Mouse (Mus musculus): ENCODE results near the gene Olfr736. TPM values are rescaled to one million over a fixed set of nuclear protein-coding genes. Genes with fewer than 3 reads are reported as not detected.

The Olfr736 gene
- polyA plus RNA-seq, 1 experiment from 2014 or later = not detected

DNA sequence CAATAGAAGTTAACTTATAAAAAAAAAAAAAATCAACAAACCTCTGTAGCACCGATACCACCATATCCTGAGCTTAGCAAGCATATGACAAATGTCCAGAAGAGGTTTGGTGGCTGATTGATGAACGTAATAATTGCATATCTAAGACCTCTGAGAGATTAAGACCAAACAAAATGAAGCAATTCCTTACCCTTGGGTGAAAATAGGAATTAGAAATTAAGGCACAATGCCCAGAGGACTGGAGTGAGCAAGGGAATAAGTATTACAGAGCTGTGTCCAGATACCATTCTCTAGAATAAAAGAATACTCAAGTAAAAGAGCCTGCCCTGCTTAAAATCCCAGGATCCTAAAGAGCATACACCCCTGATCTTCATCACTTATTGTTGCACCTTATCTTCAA, 37.4 kb downstream of the Olfr736 start, which contains the start of gene Olfr739:
Gene Olfr739, plus strand, starts transcription at position 301 of the 400 bp plus-strand sequence.
- 59% methylated on average over 2 of the region's 2 CpGs for WGBS
- Histone ChIP-seq H3K27me3 (ENCODE audit: control insufficient read depth, insufficient read depth, low read length) (no peaks in the 10 kb centered on the region), H3K4me3 (ENCODE audit: control insufficient read depth in 1 of 2, insufficient read depth in 1 of 2, low read depth in 1 of 2, low read length in 2 of 2) (no peak within 1 kb of the TSS), H3K4me2 (ENCODE audit: low read length) (no peak within 1 kb of the TSS), H3K4me1 (ENCODE audit: control insufficient read depth in 2 of 2, insufficient read depth in 2 of 2, low read length in 2 of 2) (no peaks in the 10 kb centered on the region), H3K36me3 (ENCODE audit: control insufficient read depth, insufficient read depth, low read length) (no peaks in the 10 kb centered on the region), H3K9ac (ENCODE audit: low read length) (no peak within 1 kb of the TSS), H3K27ac (replicated peaks in 1 of 2; ENCODE audit: control insufficient read depth in 1 of 2, insufficient read depth in 1 of 2, low read depth in 2 of 2, low read length in 2 of 2) (no peak within 1 kb of the TSS), H3K9me3 (ENCODE audit: control insufficient read depth, low read length) (no peaks in the 10 kb centered on the region)
- no peak for ATAC-seq (ENCODE audit: insufficient number of reproducible peaks, insufficient read depth, low FRiP score, low read depth)

Other genes starting within 250 kb of the Olfr736 start
- not detected in 2 replicates for gene Olfr728, start 238.5 kb upstream of the Olfr736 start, polyA plus RNA-seq (2014; fragmentation: Nextera tagmentation; extraction: Ambion mirVana)
- not detected in 2 replicates for gene Olfr729, start 228.3 kb upstream of the Olfr736 start, polyA plus RNA-seq (2014; fragmentation: Nextera tagmentation; extraction: Ambion mirVana)
- gene Olfr730, start 193.0 kb upstream of the Olfr736 start, polyA plus RNA-seq (2014; fragmentation: Nextera tagmentation; extraction: Ambion mirVana) = not detected in 2 replicates
- gene Olfr731, start 139.3 kb upstream of the Olfr736 start, polyA plus RNA-seq (2014; fragmentation: Nextera tagmentation; extraction: Ambion mirVana) = not detected in 2 replicates
- not detected in 2 replicates for gene Olfr732, start 97.0 kb upstream of the Olfr736 start, polyA plus RNA-seq (2014; fragmentation: Nextera tagmentation; extraction: Ambion mirVana)
- gene Olfr733, start 79.6 kb upstream of the Olfr736 start, polyA plus RNA-seq (2014; fragmentation: Nextera tagmentation; extraction: Ambion mirVana) = not detected in 2 replicates
- gene Olfr734, start 54.4 kb upstream of the Olfr736 start, polyA plus RNA-seq (2014; fragmentation: Nextera tagmentation; extraction: Ambion mirVana) = not detected in 2 replicates
- gene Olfr735, start 32.3 kb upstream of the Olfr736 start, polyA plus RNA-seq (2014; fragmentation: Nextera tagmentation; extraction: Ambion mirVana) = not detected in 2 replicates
- not detected in 2 replicates for gene Tlr11, start 23.2 kb upstream of the Olfr736 start, polyA plus RNA-seq (2014; fragmentation: Nextera tagmentation; extraction: Ambion mirVana)
- gene Olfr738, start 26.4 kb downstream of the Olfr736 start, polyA plus RNA-seq (2014; fragmentation: Nextera tagmentation; extraction: Ambion mirVana) = not detected in 2 replicates
- not detected in 2 replicates for gene Olfr739, start 37.5 kb downstream of the Olfr736 start, polyA plus RNA-seq (2014; fragmentation: Nextera tagmentation; extraction: Ambion mirVana)
- gene Olfr740, start 64.4 kb downstream of the Olfr736 start, polyA plus RNA-seq (2014; fragmentation: Nextera tagmentation; extraction: Ambion mirVana) = not detected in 2 replicates
- not detected in 2 replicates for gene Olfr741, start 91.6 kb downstream of the Olfr736 start, polyA plus RNA-seq (2014; fragmentation: Nextera tagmentation; extraction: Ambion mirVana)
- gene Olfr742, start 122.4 kb downstream of the Olfr736 start, polyA plus RNA-seq (2014; fragmentation: Nextera tagmentation; extraction: Ambion mirVana) = not detected in 2 replicates
- not detected in 2 replicates for gene Olfr743, start 140.7 kb downstream of the Olfr736 start, polyA plus RNA-seq (2014; fragmentation: Nextera tagmentation; extraction: Ambion mirVana)
- gene Olfr744, start 233.7 kb downstream of the Olfr736 start, polyA plus RNA-seq (2014; fragmentation: Nextera tagmentation; extraction: Ambion mirVana) = not detected in 2 replicates